Mouse (Mus musculus) yolk sac, embryonic 10.5 days (tissue): ENCODE results near the gene Gzma.

Experiments used
- DNase-seq: peaks from one replicate; pipeline ENCODE4 v3.0.0-alpha.2; 2017; ENCODE audit warnings: low spot score

Gene Gzma

GRCm38 (mm10) chr13:113045458-113046110 is 55.2 kb downstream of the Gzma start:
- DNase-seq = no peak

GRCm38 (mm10) chr13:113044876-113045275 is 55.9 kb downstream of the Gzma start:
- DNase-seq = no peak
